Mouse (Mus musculus) midbrain, postnatal 0 days (tissue): ENCODE results near the gene Chst11. TPM values are rescaled to one million over a fixed set of nuclear protein-coding genes. Genes with fewer than 3 reads are reported as not detected.

Experiments used
- ATAC-seq: fragments of 200-750 bp; cut with Nextera tagmentation; 2 replicates; pipeline ENCODE4 v1.8.0; 2017; ENCODE audit warnings: moderate number of reproducible peaks, mild to moderate bottlenecking, moderate TSS enrichment, moderate library complexity; ENCODE audit not compliant: low FRiP score
- DNase-seq: peaks from one replicate; pipeline ENCODE4 v3.0.0-alpha.2; 2015; ENCODE audit warnings: low spot score
- H3K27ac ChIP-seq: fragments of 300-500 bp; sonication (generic); 2 replicates; pipeline ENCODE4 v1.5.1; 2014; ENCODE audit warnings: low read depth, mild to moderate bottlenecking, low read length, mixed read lengths
- H3K27me3 ChIP-seq: fragments of 300-500 bp; sonication (generic); 2 replicates; pipeline ENCODE4 v1.6.1; 2014; ENCODE audit warnings: low read length, control low read depth, mixed read lengths; ENCODE audit not compliant: insufficient read depth
- H3K36me3 ChIP-seq: fragments of 300-500 bp; sonication (generic); 2 replicates; pipeline ENCODE4 v1.6.1; 2014; ENCODE audit warnings: low read length, control low read depth, mixed read lengths; ENCODE audit not compliant: insufficient read depth
- H3K4me1 ChIP-seq: fragments of 300-500 bp; sonication (generic); 2 replicates; pipeline ENCODE4 v1.6.1; 2014; ENCODE audit warnings: mild to moderate bottlenecking, control low read depth, antibody characterized with exemption, low read length, mixed read lengths; ENCODE audit not compliant: insufficient read depth
- H3K4me2 ChIP-seq: fragments of 300-500 bp; sonication (generic); 2 replicates; pipeline ENCODE4 v1.6.1; 2014; ENCODE audit warnings: low read depth, mild to moderate bottlenecking, low read length, mixed read lengths; ENCODE audit not compliant: poor library complexity, severe bottlenecking
- H3K4me3 ChIP-seq: fragments of 300-500 bp; sonication (generic); 2 replicates; pipeline ENCODE4 v1.5.1; 2014; ENCODE audit warnings: low read depth, mild to moderate bottlenecking, low read length, moderate library complexity
- H3K9ac ChIP-seq: fragments of 300-500 bp; sonication (generic); replicated peaks from 2 replicates; pipeline ENCODE4 v1.6.1; 2014; ENCODE audit warnings: mild to moderate bottlenecking, low read length, moderate library complexity, mixed read lengths; ENCODE audit not compliant: poor library complexity, severe bottlenecking
- H3K9me3 ChIP-seq: fragments of 300-500 bp; sonication (generic); 2 replicates; pipeline ENCODE4 v1.6.1; 2016; ENCODE audit warnings: low read length, control low read depth
- CTCF ChIP-seq: IDR thresholded peaks from 2 replicates; pipeline ENCODE4 v1.5.1; 2016; ENCODE audit warnings: antibody characterized with exemption, mild to moderate bottlenecking
- WGBS: fragments of 180-500 bp; shearing (Covaris S2); extraction: QIAGEN DNeasy Blood & Tissue Kit; methylation state at CpG from one replicate; pipeline ENCODE4 v1.1.7; 2014; 5-methylcytosine and 5-hydroxymethylcytosine counted together
- polyA plus RNA-seq: library from polyadenylated mRNA; unstranded; fragments of >200 nt; fragmentation: Nextera tagmentation; extraction: Ambion mirVana; gene quantifications from 2 replicates; pipeline ENCODE4 v1.2.1, GENCODE M21; 2015
- total RNA-seq: library from RNA; depleted of rRNA; stranded (reverse); fragments of >200 nt; gene quantifications from 2 replicates; pipeline ENCODE4 v1.2.3, GENCODE M21; 2014

Chst11 gene
- total and polyA plus RNA-seq, 2 experiments from 2014 or later: 2.8 to 20.5 TPM

GRCm38 (mm10) chr10:83076816-83077215 lies 91.5 kb downstream of the Chst11 start:
- no peak for ATAC-seq
- no peak for TF ChIP-seq CTCF

GRCm38 (mm10) chr10:83078723-83079122 lies 93.4 kb downstream of the Chst11 start:
- no peak overlapping the region for H3K27ac ChIP-seq
- no peak for DNase-seq
- H3K36me3 ChIP-seq: no peaks in the 10 kb centered on the region
- H3K27me3 ChIP-seq: no peaks in the 10 kb centered on the region
- peaks cover 17% of the 10 kb centered on the region; the same call in 1 of the 2 replicates for H3K4me1 ChIP-seq
- H3K9me3 ChIP-seq: no peaks in the 10 kb centered on the region
- H3K4me3 ChIP-seq: no peak overlapping the region
- TF ChIP-seq CTCF: no peak
- ATAC-seq: no peak
- no peak overlapping the region for H3K4me2 ChIP-seq
- no peak overlapping the region for H3K9ac ChIP-seq
- WGBS: 83% methylated on average over 8 of the region's 8 CpGs

More at GRCm38 (mm10) chr10:83076816-83077215, 91.5 kb downstream of the Chst11 start:
- no peaks in the 10 kb centered on the region for H3K9me3 ChIP-seq
- 67% methylated on average over 7 of the region's 7 CpGs for WGBS
- no peaks in the 10 kb centered on the region for H3K36me3 ChIP-seq
- no peak overlapping the region for H3K27ac ChIP-seq
- no peaks in the 10 kb centered on the region for H3K27me3 ChIP-seq
- DNase-seq: no peak
- peaks cover 16% of the 10 kb centered on the region; the same call in 1 of the 2 replicates for H3K4me1 ChIP-seq
- H3K4me2 ChIP-seq: no peak overlapping the region
- H3K9ac ChIP-seq: no peak overlapping the region
- no peak overlapping the region for H3K4me3 ChIP-seq

- Histone ChIP-seq H3K36me3 (no peaks in the 10 kb centered on the region), H3K9ac (no peak overlapping the region), H3K27me3 (no peaks in the 10 kb centered on the region), H3K4me2 (no peak overlapping the region), H3K9me3 (no peaks in the 10 kb centered on the region), H3K4me1 (peaks cover 22% of the 10 kb centered on the region; the same call in 1 of the 2 replicates), H3K27ac (no peak overlapping the region), H3K4me3 (no peak overlapping the region)
- ATAC-seq (no peak), DNase-seq (no peak)
- no peak for TF ChIP-seq CTCF
- WGBS: 79% methylated on average over 13 of the region's 13 CpGs
Measured at GRCm38 (mm10) chr10:83079755-83080154, 94.5 kb downstream of the Chst11 start.

- ATAC-seq (no peak), DNase-seq (no peak)
- WGBS: 55% methylated on average over 12 of the region's 12 CpGs
- Histone ChIP-seq H3K4me1 (peaks cover 22% of the 10 kb centered on the region; the same call in 1 of the 2 replicates), H3K4me3 (no peak overlapping the region), H3K27me3 (no peaks in the 10 kb centered on the region), H3K4me2 (no peak overlapping the region), H3K36me3 (no peaks in the 10 kb centered on the region), H3K27ac (0 out of 2 replicates have a peak overlapping the region, but pooled peaks have one; percentile 27), H3K9ac (peak overlapping the region; percentile 44; the same call in 1 of the 2 replicates), H3K9me3 (no peaks in the 10 kb centered on the region)
- TF ChIP-seq CTCF: no peak
Measured at GRCm38 (mm10) chr10:83080275-83080741, 95.0 kb downstream of the Chst11 start.

- no peak for DNase-seq
- ATAC-seq: peak; percentile 52; the same call in 1 of the 2 replicates
- no peaks in the 10 kb centered on the region for H3K27me3 ChIP-seq
- peak overlapping the region; percentile 27; the same call in 1 of the 2 replicates for H3K27ac ChIP-seq
- no peak for TF ChIP-seq CTCF
- H3K4me3 ChIP-seq: no peak overlapping the region
- H3K9me3 ChIP-seq: no peaks in the 10 kb centered on the region
- H3K9ac ChIP-seq: peak overlapping the region; percentile 44
- peaks cover 22% of the 10 kb centered on the region; the same call in 1 of the 2 replicates for H3K4me1 ChIP-seq
- H3K36me3 ChIP-seq: no peaks in the 10 kb centered on the region
- peak overlapping the region; percentile 24 for H3K4me2 ChIP-seq
- WGBS: 27% methylated on average over 10 of the region's 10 CpGs
Measured at GRCm38 (mm10) chr10:83080930-83081329, 95.6 kb downstream of the Chst11 start.

GRCm38 (mm10) chr10:83083946-83084345 lies 98.6 kb downstream of the Chst11 start:
- H3K9ac ChIP-seq: no peak overlapping the region
- no peak for TF ChIP-seq CTCF
- 64% methylated on average over 9 of the region's 9 CpGs for WGBS
- DNase-seq (peak; percentile 42), ATAC-seq (no peak)
- H3K27ac ChIP-seq: no peak overlapping the region
- no peaks in the 10 kb centered on the region for H3K36me3 ChIP-seq
- H3K27me3 ChIP-seq: no peaks in the 10 kb centered on the region
- peaks cover 29% of the 10 kb centered on the region; the same call in 1 of the 2 replicates for H3K4me1 ChIP-seq
- no peak overlapping the region for H3K4me3 ChIP-seq
- no peaks in the 10 kb centered on the region for H3K9me3 ChIP-seq
- no peak overlapping the region for H3K4me2 ChIP-seq
